Mouse (Mus musculus) lung, adult 2 months (tissue): ENCODE data around the gene Prrg2. TPM values are rescaled to one million over a fixed set of nuclear protein-coding genes. Genes with fewer than 3 reads are reported as not detected.

Experiments used
- DNase-seq: peaks from one replicate; pipeline ENCODE4 v3.0.0; 2022
- H3K4me1 ChIP-seq: fragments of 200-500 bp; 2 replicates; pipeline ENCODE4 v1.6.1; 2011; ENCODE audit warnings: low read length; ENCODE audit not compliant: control insufficient read depth, insufficient read depth
- H3K4me3 ChIP-seq: fragments of 200-500 bp; replicated peaks from 2 replicates; pipeline ENCODE3; 2011; ENCODE audit warnings: low read depth, mild to moderate bottlenecking, control low read depth, low read length; ENCODE audit errors: extremely low read depth
- CTCF ChIP-seq: fragments of 200-500 bp; IDR thresholded peaks from 2 replicates; pipeline ENCODE4 v1.5.1; 2011; ENCODE audit warnings: mild to moderate bottlenecking, low read length, control low read depth; ENCODE audit not compliant: insufficient read depth
- POLR2A ChIP-seq: fragments of 200-500 bp; IDR thresholded peaks from 2 replicates; pipeline ENCODE4 v1.6.1; 2011; ENCODE audit warnings: low read depth, mild to moderate bottlenecking, control low read depth, low read length, borderline replicate concordance; ENCODE audit errors: extremely low read depth
- WGBS: fragments of 180-500 bp; shearing (Covaris S2); methylation state at CpG from one replicate; pipeline ENCODE4 v1.1.7; 2018; 5-methylcytosine and 5-hydroxymethylcytosine counted together
- polyA plus RNA-seq: library from polyadenylated mRNA; depleted of rRNA; stranded (reverse); fragments of >200 nt; gene quantifications from 2 replicates; pipeline ENCODE4 v1.2.3, GENCODE M21; 2012

Prrg2 gene
- polyA plus RNA-seq, 1 experiment, result 82.5 TPM

GRCm38 (mm10) chr7:45040851-45041250 is 21.6 kb downstream of the Prrg2 start:
- WGBS, result 93% methylated on average over 9 of the region's 9 CpGs
- no peak for DNase-seq
- TF ChIP-seq CTCF (no peak), POLR2A (no peak)
- Histone ChIP-seq H3K4me3 (no peak overlapping the region), H3K4me1 (no peaks in the 10 kb centered on the region)

- no peak for TF ChIP-seq CTCF
- TF ChIP-seq POLR2A, result no peak
- Histone ChIP-seq H3K4me3 (no peak overlapping the region), H3K4me1 (no peaks in the 10 kb centered on the region)
- 93% methylated on average over 9 of the region's 9 CpGs for WGBS
- no peak for DNase-seq
Observed at GRCm38 (mm10) chr7:45038411-45038810, 24.1 kb downstream of the Prrg2 start.

- WGBS, result 60% methylated on average over 7 of the region's 7 CpGs
Observed at GRCm38 (mm10) chr7:45037720-45038361, 24.6 kb downstream of the Prrg2 start.

GRCm38 (mm10) chr7:45036702-45037101 is 25.8 kb downstream of the Prrg2 start:
- 82% methylated on average over 11 of the region's 11 CpGs for WGBS
- no peak for DNase-seq
- TF ChIP-seq CTCF (no peak), POLR2A (no peak)
- H3K4me3 ChIP-seq, result no peak overlapping the region
- no peaks in the 10 kb centered on the region for H3K4me1 ChIP-seq

More at GRCm38 (mm10) chr7:45037720-45038361, 24.6 kb downstream of the Prrg2 start:
- Histone ChIP-seq H3K4me3 (no peak overlapping the region), H3K4me1 (no peaks in the 10 kb centered on the region)
- peak; percentile 62 for DNase-seq
- TF ChIP-seq CTCF (peak; percentile 85), POLR2A (no peak)

GRCm38 (mm10) chr7:45035631-45036030 is 26.8 kb downstream of the Prrg2 start:
- TF ChIP-seq CTCF (no peak), POLR2A (no peak)
- Histone ChIP-seq H3K4me3 (no peak overlapping the region), H3K4me1 (no peaks in the 10 kb centered on the region)
- 75% methylated on average over 3 of the region's 3 CpGs for WGBS
- DNase-seq, result no peak

- TF ChIP-seq POLR2A, result no peak
- no peak for TF ChIP-seq CTCF
- no peak for DNase-seq
- Histone ChIP-seq H3K4me3 (no peak overlapping the region), H3K4me1 (no peaks in the 10 kb centered on the region)
- 93% methylated on average over 19 of the region's 19 CpGs for WGBS
Observed at GRCm38 (mm10) chr7:45033722-45034359, 28.6 kb downstream of the Prrg2 start.

GRCm38 (mm10) chr7:45030857-45031256 is 31.6 kb downstream of the Prrg2 start:
- H3K4me1 ChIP-seq, result no peaks in the 10 kb centered on the region
- WGBS, result 96% methylated on average over 8 of the region's 8 CpGs
- no peak for DNase-seq
- TF ChIP-seq CTCF, result no peak
- TF ChIP-seq POLR2A, result no peak
- no peak overlapping the region for H3K4me3 ChIP-seq

- no peaks in the 10 kb centered on the region for H3K4me1 ChIP-seq
- no peak overlapping the region for H3K4me3 ChIP-seq
- TF ChIP-seq POLR2A, result no peak
- TF ChIP-seq CTCF, result no peak
- 91% methylated on average over 6 of the region's 6 CpGs for WGBS
- DNase-seq, result no peak
Observed at GRCm38 (mm10) chr7:45029995-45030394, 32.5 kb downstream of the Prrg2 start.

GRCm38 (mm10) chr7:45028351-45028750 is 34.1 kb downstream of the Prrg2 start:
- 84% methylated on average over 11 of the region's 11 CpGs for WGBS
- DNase-seq, result no peak
- TF ChIP-seq POLR2A, result no peak
- no peak for TF ChIP-seq CTCF
- Histone ChIP-seq H3K4me3 (no peak overlapping the region), H3K4me1 (no peaks in the 10 kb centered on the region)

GRCm38 (mm10) chr7:45027761-45028160 is 34.7 kb downstream of the Prrg2 start:
- 84% methylated on average over 9 of the region's 9 CpGs for WGBS
- no peaks in the 10 kb centered on the region for H3K4me1 ChIP-seq
- TF ChIP-seq POLR2A (no peak), CTCF (no peak)
- no peak overlapping the region for H3K4me3 ChIP-seq
- DNase-seq, result no peak
